Comparison of ENCODE assay signal across 9 mouse cellular contexts in genomic region chrX:100767885-100768626, GRCm38 (mm10). TPM values are rescaled to one million over a fixed set of nuclear protein-coding genes. Genes with fewer than 3 reads are reported as not detected.
DNase-seq lines count a peak whose midpoint lies in the region; ATAC-seq and TF ChIP-seq lines count a peak whose summit lies in the region.
"Had no signal": no experiment of that assay in that cellular context is flagged by ENCODE, and none has a peak within 500 bp of the region (broad histone marks: within the 10 kb centered on the region; RNA-seq: fewer than 3 reads in every experiment).

No protein-coding gene starts in this region.

- TF ChIP-seq POLR2A in myocyte (IDR thresholded peaks at IDR 0.05; ENCODE audit: insufficient read length, low read depth) = no peak

- intact Hi-C loops in left cerebral cortex, adult 2 months (cut with DNase I) = no loop called here

- no peaks in the 10 kb centered on the region for H3K9me3 ChIP-seq in embryonic facial prominence, embryonic 10.5 days
- no peaks in the 10 kb centered on the region for H3K9me3 ChIP-seq in hindbrain, embryonic 15.5 days

- peak overlapping the region; percentile 64 for H3K4me2 ChIP-seq in hindbrain, embryonic 15.5 days
- peak overlapping the region; percentile 49 for H3K4me2 ChIP-seq in myocyte (ENCODE audit: low read depth)

- peak overlapping the region; percentile 80 for H3K9ac ChIP-seq in hindbrain, embryonic 15.5 days

- TF ChIP-seq CTCF in left cerebral cortex, adult 2 months (IDR thresholded peaks at IDR 0.05) = no peak

- peaks cover 9% of the 10 kb centered on the region for H3K4me1 ChIP-seq in embryonic facial prominence, embryonic 10.5 days
- H3K4me1 ChIP-seq in hindbrain, embryonic 15.5 days (replicated peaks) = 0 out of 2 replicates have a peak, but pooled peaks cover 6% of the 10 kb centered on the region

- peak overlapping the region; percentile 65 for H3K4me3 ChIP-seq in left cerebral cortex, adult 2 months
- peak overlapping the region; percentile 66 for H3K4me3 ChIP-seq in embryonic facial prominence, embryonic 10.5 days
- peak overlapping the region; percentile 63 for H3K4me3 ChIP-seq in hindbrain, embryonic 15.5 days
- no peak overlapping the region for H3K4me3 ChIP-seq in myocyte

- no peak overlapping the region for H3ac ChIP-seq in myocyte (ENCODE audit: control insufficient read depth, insufficient read length)

- H3K36me3 ChIP-seq in embryonic facial prominence, embryonic 10.5 days (replicated peaks) = no peaks in the 10 kb centered on the region
- no peaks in the 10 kb centered on the region for H3K36me3 ChIP-seq in hindbrain, embryonic 15.5 days
- H3K36me3 ChIP-seq in myocyte (ENCODE audit: control insufficient read depth, insufficient read depth) = no peaks in the 10 kb centered on the region

- peak overlapping the region; percentile 88 for H3K27ac ChIP-seq in left cerebral cortex, adult 2 months
- H3K27ac ChIP-seq in embryonic facial prominence, embryonic 10.5 days (replicated peaks) = peak overlapping the region; percentile 24; the same call in 1 of the 2 replicates
- H3K27ac ChIP-seq in hindbrain, embryonic 15.5 days (replicated peaks) = peak overlapping the region; percentile 86
- H3K27ac ChIP-seq: macrophage had no signal

- no peaks in the 10 kb centered on the region for H3K79me2 ChIP-seq in myocyte (ENCODE audit: control insufficient read depth, insufficient read depth)

- ATAC-seq in hindbrain, embryonic 15.5 days (ENCODE audit: low FRiP score, low read depth) = peak; percentile 67
- ATAC-seq in erythroid progenitor cell, adult 5-6 weeks (replicated peaks; ENCODE audit: low FRiP score, poor library complexity, severe bottlenecking) = no peak

- peaks cover 59% of the 10 kb centered on the region for H3K27me3 ChIP-seq in embryonic facial prominence, embryonic 10.5 days (replicated peaks; ENCODE audit: low read depth, poor library complexity, severe bottlenecking)
- H3K27me3 ChIP-seq in hindbrain, embryonic 15.5 days = no peaks in the 10 kb centered on the region
- H3K27me3 ChIP-seq in myocyte (ENCODE audit: control insufficient read depth, insufficient read depth, insufficient read length) = no peaks in the 10 kb centered on the region

- no peak for DNase-seq in left cerebral cortex, adult 2 months (ENCODE audit: extremely low spot score in 1 of 2, low spot score in 2 of 2)
- no peak for DNase-seq in left cerebral cortex, adult 9 months (ENCODE audit: low spot score in 2 of 2)
- no peak for DNase-seq in embryonic facial prominence, embryonic 10.5 days (ENCODE audit: low spot score)
- no peak for DNase-seq in retina, embryonic 14.5 days (ENCODE audit: low spot score)
- no peak for DNase-seq in layer of hippocampus, adult 18-20 months (ENCODE audit: low spot score in 2 of 2)

- 39% methylated on average over 36 of the region's 36 CpGs for WGBS in embryonic facial prominence, embryonic 10.5 days
- 25% methylated on average over 25 of the region's 36 CpGs for WGBS in hindbrain, embryonic 15.5 days

TF ChIP-seq in myocyte, 11 proteins besides CTCF, POLR2A, EP300 and RAD21:
- TF ChIP-seq REST (IDR thresholded peaks at IDR 0.05; ENCODE audit: insufficient read depth, insufficient read length) (no peak), TCF12 (IDR thresholded peaks at IDR 0.05; ENCODE audit: insufficient read depth, poor library complexity, severe bottlenecking) (no peak), MYOG (IDR thresholded peaks at IDR 0.05; ENCODE audit: control insufficient read depth in 1 of 3, insufficient read depth in 1 of 3, insufficient read length in 2 of 3, low read depth in 2 of 3) (no peak), MAX (IDR thresholded peaks at IDR 0.05; ENCODE audit: low read depth) (no peak), MYOD1 (IDR thresholded peaks at IDR 0.05; ENCODE audit: control insufficient read depth in 1 of 3, insufficient read length in 2 of 3, low read depth in 2 of 3) (no peak), TCF3 (IDR thresholded peaks at IDR 0.05; ENCODE audit: insufficient read length, low read depth) (no peak), CEBPB (IDR thresholded peaks at IDR 0.05; ENCODE audit: insufficient read depth, poor library complexity, severe bottlenecking) (no peak), SRF (IDR thresholded peaks at IDR 0.05; ENCODE audit: control insufficient read depth, insufficient read length, low read depth) (no peak), E2F4 (IDR thresholded peaks at IDR 0.05; ENCODE audit: insufficient read depth) (no peak), POLR2AphosphoS2 (IDR thresholded peaks at IDR 0.05; ENCODE audit: insufficient read length, low read depth) (no peak), USF1 (IDR thresholded peaks at IDR 0.05; ENCODE audit: low read depth) (no peak)

RNA-seq across cellular contexts. Expression of gene Dlg3, which starts 0.5 kb away (rescaled TPM):
- 100 to 1,000 TPM; 134 to 143 TPM for total RNA-seq in left cerebral cortex, adult 2 months (2021)
- polyA plus RNA-seq in embryonic facial prominence, embryonic 10.5 days (2016; fragmentation: Nextera tagmentation; extraction: Ambion mirVana) = 14.1 and 14.4 TPM in 2 replicates
- polyA plus RNA-seq in hindbrain, embryonic 15.5 days (2015; fragmentation: Nextera tagmentation; extraction: Ambion mirVana) = 4.4 and 4.9 TPM in 2 replicates
- polyA plus RNA-seq in myocyte (2012; fragmentation: generic; extraction: Trizol) = 3.8 TPM
- 0.72 TPM in 1 of 2 replicates, not detected in the other for total RNA-seq in erythroid progenitor cell, adult 5-6 weeks (2015; ENCODE audit: low replicate concordance)
- 0.45 and 0.77 TPM in 2 replicates for total RNA-seq in erythroid progenitor cell, adult 5-6 weeks (2017; ENCODE audit: low replicate concordance)
- 100 to 1,000 TPM; 149 to 153 TPM for total RNA-seq in layer of hippocampus, adult 18-20 months (2021)

RNA-seq across cellular contexts. Expression of gene Gdpd2, which starts 38.4 kb away (rescaled TPM):
- 10 to 100 TPM in 1 of 2 experiments, 1 to 10 TPM in 1; 5.6 to 12.1 TPM for total RNA-seq in left cerebral cortex, adult 2 months (2021)
- 2.7 and 3.1 TPM in 2 replicates for polyA plus RNA-seq in embryonic facial prominence, embryonic 10.5 days (2016; fragmentation: Nextera tagmentation; extraction: Ambion mirVana)
- polyA plus RNA-seq in hindbrain, embryonic 15.5 days (2015; fragmentation: Nextera tagmentation; extraction: Ambion mirVana) = 34.4 and 40.3 TPM in 2 replicates
- polyA plus RNA-seq in myocyte (2012; fragmentation: generic; extraction: Trizol) = not detected
- total RNA-seq in erythroid progenitor cell, adult 5-6 weeks (2015; ENCODE audit: low replicate concordance) = 1.3 and 9.7 TPM in 2 replicates
- 6.9 and 18.0 TPM in 2 replicates for total RNA-seq in erythroid progenitor cell, adult 5-6 weeks (2017; ENCODE audit: low replicate concordance)
- total RNA-seq in layer of hippocampus, adult 18-20 months (2021) = 10 to 100 TPM in 1 of 2 experiments, 1 to 10 TPM in 1; 8.2 to 14.9 TPM
- polyA plus RNA-seq: macrophage had no signal

Comparison
In these comparisons a context has a peak if more than half of its experiments do, and no peak if none do; other contexts are left out.
1. H3K27ac ChIP-seq: peak in every context shown above with its lines; median percentile 88 in left cerebral cortex, adult 2 months; 86 in hindbrain, embryonic 15.5 days; 24 in embryonic facial prominence, embryonic 10.5 days.
2. RNA of gene Dlg3, which starts 0.5 kb away (total RNA-seq): 149 to 153 TPM in layer of hippocampus, adult 18-20 months and 134 to 143 TPM in left cerebral cortex, adult 2 months; 0.45 to 0.77 TPM in erythroid progenitor cell, adult 5-6 weeks; every median in the first group is over 10 times any median in the second.